Mouse (Mus musculus) limb, embryonic 14.5 days (tissue): Measurements from ENCODE around the gene Hexb. TPM values are rescaled to one million over a fixed set of nuclear protein-coding genes. Genes with fewer than 3 reads are reported as not detected.

Experiments used
- ATAC-seq: fragments of 200-750 bp; cut with Nextera tagmentation; 2 replicates; pipeline ENCODE4 v1.8.0; 2017; ENCODE audit warnings: low read depth, moderate number of reproducible peaks, moderate TSS enrichment; ENCODE audit not compliant: low FRiP score
- DNase-seq: peaks from one replicate; pipeline ENCODE4 v3.0.0-alpha.2; 2015; ENCODE audit warnings: low spot score
- H3K27ac ChIP-seq: fragments of 300-500 bp; sonication (generic); replicated peaks from 2 replicates; pipeline ENCODE4 v1.5.1; 2014; ENCODE audit warnings: low read depth, mild to moderate bottlenecking, low read length, moderate library complexity, mixed read lengths
- H3K27me3 ChIP-seq: fragments of 300-500 bp; sonication (generic); 2 replicates; pipeline ENCODE4 v1.6.1; 2014; ENCODE audit warnings: low read length, mixed read lengths; ENCODE audit not compliant: control insufficient read depth, insufficient read depth
- H3K36me3 ChIP-seq: fragments of 300-500 bp; sonication (generic); 2 replicates; pipeline ENCODE4 v1.6.1; 2014; ENCODE audit warnings: mild to moderate bottlenecking, low read length, moderate library complexity, mixed read lengths; ENCODE audit not compliant: control insufficient read depth, insufficient read depth
- H3K4me1 ChIP-seq: fragments of 300-500 bp; sonication (generic); 2 replicates; pipeline ENCODE4 v1.6.1; 2014; ENCODE audit warnings: antibody characterized with exemption, low read length, mixed read lengths; ENCODE audit not compliant: control insufficient read depth, insufficient read depth
- H3K4me2 ChIP-seq: fragments of 300-500 bp; sonication (generic); replicated peaks from 2 replicates; pipeline ENCODE4 v1.6.1; 2014; ENCODE audit warnings: low read depth, mild to moderate bottlenecking, low read length, moderate library complexity; ENCODE audit not compliant: severe bottlenecking
- H3K4me3 ChIP-seq: fragments of 300-500 bp; sonication (generic); replicated peaks from 2 replicates; pipeline ENCODE4 v1.5.1; 2014; ENCODE audit warnings: low read length
- H3K9ac ChIP-seq: fragments of 300-500 bp; sonication (generic); 2 replicates; pipeline ENCODE4 v1.6.1; 2014; ENCODE audit warnings: mild to moderate bottlenecking, low read depth, low read length, moderate library complexity; ENCODE audit not compliant: severe bottlenecking
- H3K9me3 ChIP-seq: fragments of 300-500 bp; sonication (generic); 2 replicates; pipeline ENCODE4 v1.6.1; 2016; ENCODE audit warnings: low read length; ENCODE audit not compliant: control insufficient read depth
- POLR2A ChIP-seq: fragments of 200-500 bp; IDR thresholded peaks from 2 replicates; pipeline ENCODE4 v1.8.0; 2012; ENCODE audit warnings: inconsistent platforms, mild to moderate bottlenecking, moderate library complexity, borderline replicate concordance; ENCODE audit not compliant: insufficient read depth, insufficient read length; ENCODE audit errors: extremely low read depth
- WGBS: fragments of 180-500 bp; shearing (Covaris S2); extraction: QIAGEN DNeasy Blood & Tissue Kit; methylation state at CpG from one replicate; pipeline ENCODE4 v1.1.7; 2014; 5-methylcytosine and 5-hydroxymethylcytosine counted together
- polyA plus RNA-seq, 2 experiments: library from polyadenylated mRNA; depleted of rRNA in 1 of 2; stranded (reverse) in 1 of 2; unstranded in 1 of 2; fragments of >200 nt; fragmentation: Nextera tagmentation in 1 of 2; extraction: Ambion mirVana in 1 of 2; gene quantifications; 2 replicates each; pipeline versions ENCODE4 v1.2.1 to v1.2.3; 2012 to 2014

The Hexb gene
- polyA plus RNA-seq, 2 experiments, result 46.3 to 60.1 TPM

- H3K4me1 ChIP-seq, result peaks cover 3% of the 10 kb centered on the region; the same call in 1 of the 2 replicates
- 69% methylated on average over 12 of the region's 12 CpGs for WGBS
- no peaks in the 10 kb centered on the region for H3K27me3 ChIP-seq
- no peaks in the 10 kb centered on the region for H3K36me3 ChIP-seq
- H3K27ac ChIP-seq, result no peak overlapping the region
- no peak for TF ChIP-seq POLR2A
- ATAC-seq (no peak), DNase-seq (no peak)
- no peak overlapping the region for H3K4me2 ChIP-seq
- H3K9ac ChIP-seq, result no peak overlapping the region
- no peak overlapping the region for H3K4me3 ChIP-seq
- no peaks in the 10 kb centered on the region for H3K9me3 ChIP-seq
Measured at GRCm38 (mm10) chr13:97196186-97196924, 1.8 kb downstream of the Hexb start.

GRCm38 (mm10) chr13:97193420-97193819 is 4.7 kb downstream of the Hexb start:
- H3K4me2 ChIP-seq, result no peak overlapping the region
- H3K9me3 ChIP-seq, result no peaks in the 10 kb centered on the region
- 48% methylated on average over 7 of the region's 7 CpGs for WGBS
- DNase-seq, result peak; percentile 58
- H3K9ac ChIP-seq, result no peak overlapping the region
- H3K27ac ChIP-seq, result no peak overlapping the region
- TF ChIP-seq POLR2A, result no peak
- H3K36me3 ChIP-seq, result no peaks in the 10 kb centered on the region
- no peaks in the 10 kb centered on the region for H3K27me3 ChIP-seq
- no peak overlapping the region for H3K4me3 ChIP-seq
- H3K4me1 ChIP-seq, result peaks cover 3% of the 10 kb centered on the region; the same call in 1 of the 2 replicates
- no peak for ATAC-seq

- Histone ChIP-seq H3K27ac (no peak overlapping the region), H3K4me3 (no peak overlapping the region), H3K36me3 (0 out of 2 replicates have a peak, but pooled peaks cover 3% of the 10 kb centered on the region), H3K9ac (no peak overlapping the region), H3K4me2 (no peak overlapping the region), H3K4me1 (peaks cover 3% of the 10 kb centered on the region; the same call in 1 of the 2 replicates), H3K27me3 (no peaks in the 10 kb centered on the region), H3K9me3 (no peaks in the 10 kb centered on the region)
- WGBS, result 86% methylated on average over 11 of the region's 11 CpGs
- no peak for ATAC-seq
- no peak for TF ChIP-seq POLR2A
- DNase-seq, result no peak
Measured at GRCm38 (mm10) chr13:97192649-97193048, 5.5 kb downstream of the Hexb start.

- no peak overlapping the region for H3K9ac ChIP-seq
- peaks cover 13% of the 10 kb centered on the region; the same call in 1 of the 2 replicates for H3K36me3 ChIP-seq
- no peak overlapping the region for H3K4me3 ChIP-seq
- WGBS, result 84% methylated on average over 5 of the region's 5 CpGs
- H3K27ac ChIP-seq, result no peak overlapping the region
- H3K4me1 ChIP-seq, result no peaks in the 10 kb centered on the region
- no peak for ATAC-seq
- no peaks in the 10 kb centered on the region for H3K9me3 ChIP-seq
- no peak for TF ChIP-seq POLR2A
- no peak overlapping the region for H3K4me2 ChIP-seq
- DNase-seq, result no peak
- no peaks in the 10 kb centered on the region for H3K27me3 ChIP-seq
Measured at GRCm38 (mm10) chr13:97187693-97188092, 10.5 kb downstream of the Hexb start.

GRCm38 (mm10) chr13:97186346-97186745 is 11.8 kb downstream of the Hexb start:
- Histone ChIP-seq H3K4me3 (no peak overlapping the region), H3K27ac (no peak overlapping the region), H3K4me1 (no peaks in the 10 kb centered on the region), H3K4me2 (no peak overlapping the region), H3K9ac (no peak overlapping the region), H3K9me3 (no peaks in the 10 kb centered on the region), H3K27me3 (no peaks in the 10 kb centered on the region), H3K36me3 (peaks cover 18% of the 10 kb centered on the region; the same call in 1 of the 2 replicates)
- ATAC-seq (no peak), DNase-seq (no peak)
- 81% methylated on average over 4 of the region's 4 CpGs for WGBS
- no peak for TF ChIP-seq POLR2A
